Mouse (Mus musculus) midbrain, embryonic 14.5 days (tissue): ENCODE measurements around the gene C1s2. TPM values are rescaled to one million over a fixed set of nuclear protein-coding genes. Genes with fewer than 3 reads are reported as not detected.
"Not testable (repeated sequence)": the region's sequence is repeated elsewhere in the genome, so short reads cannot be mapped to it uniquely, and the experiment has no call there.

ENCODE experiments used
- ATAC-seq: fragments of 200-750 bp; cut with Nextera tagmentation; 2 replicates; pipeline ENCODE4 v1.8.0; 2017; ENCODE audit warnings: moderate number of reproducible peaks, moderate library complexity; ENCODE audit not compliant: low FRiP score, low TSS enrichment
- DNase-seq: peaks from one replicate; pipeline ENCODE4 v3.0.0-alpha.2; 2015
- H3K27ac ChIP-seq: fragments of 300-500 bp; sonication (generic); replicated peaks from 2 replicates; pipeline ENCODE4 v1.5.1; 2014; ENCODE audit warnings: mild to moderate bottlenecking, low read depth, low read length, moderate library complexity
- H3K27me3 ChIP-seq: fragments of 300-500 bp; sonication (generic); 2 replicates; pipeline ENCODE4 v1.6.1; 2014; ENCODE audit warnings: low read length, control low read depth, mixed read lengths; ENCODE audit not compliant: control insufficient read depth, insufficient read depth
- H3K36me3 ChIP-seq: fragments of 300-500 bp; sonication (generic); 2 replicates; pipeline ENCODE4 v1.6.1; 2014; ENCODE audit warnings: low read length, control low read depth; ENCODE audit not compliant: control insufficient read depth, insufficient read depth
- H3K4me1 ChIP-seq: fragments of 300-500 bp; sonication (generic); 2 replicates; pipeline ENCODE4 v1.6.1; 2014; ENCODE audit warnings: mild to moderate bottlenecking, antibody characterized with exemption, low read length, control low read depth; ENCODE audit not compliant: control insufficient read depth, insufficient read depth
- H3K4me2 ChIP-seq: fragments of 300-500 bp; sonication (generic); 2 replicates; pipeline ENCODE4 v1.6.1; 2014; ENCODE audit warnings: mild to moderate bottlenecking, low read length, moderate library complexity
- H3K4me3 ChIP-seq: fragments of 300-500 bp; sonication (generic); replicated peaks from 2 replicates; pipeline ENCODE4 v1.5.1; 2014; ENCODE audit warnings: low read depth, low read length
- H3K9ac ChIP-seq: fragments of 300-500 bp; sonication (generic); replicated peaks from 2 replicates; pipeline ENCODE4 v1.6.1; 2014; ENCODE audit warnings: mild to moderate bottlenecking, low read length, moderate library complexity
- H3K9me3 ChIP-seq: fragments of 300-500 bp; sonication (generic); 2 replicates; pipeline ENCODE4 v1.6.1; 2016; ENCODE audit warnings: low read length, control low read depth, mixed read lengths; ENCODE audit not compliant: control insufficient read depth
- WGBS: fragments of 180-500 bp; shearing (Covaris S2); extraction: QIAGEN DNeasy Blood & Tissue Kit; methylation state at CpG from one replicate; pipeline ENCODE4 v1.1.7; 2014; 5-methylcytosine and 5-hydroxymethylcytosine counted together
- polyA plus RNA-seq: library from polyadenylated mRNA; unstranded; fragments of >200 nt; fragmentation: Nextera tagmentation; extraction: Ambion mirVana; gene quantifications from 2 replicates; pipeline ENCODE4 v1.2.1, GENCODE M21; 2014

C1s2 gene
- polyA plus RNA-seq, 1 experiment from 2014 or later: 0.08 TPM

- Histone ChIP-seq H3K36me3 (no peaks in the 10 kb centered on the region), H3K4me1 (no peaks in the 10 kb centered on the region), H3K27ac (no peak overlapping the region), H3K27me3 (no peaks in the 10 kb centered on the region), H3K9ac (no peak overlapping the region), H3K4me2 (no peak overlapping the region), H3K9me3 (no peaks in the 10 kb centered on the region), H3K4me3 (no peak overlapping the region)
- no peak for ATAC-seq
- WGBS: 89% methylated on average over 4 of the region's 4 CpGs
- no peak for DNase-seq
Measured at GRCm38 (mm10) chr6:124602031-124602430, 33.9 kb downstream of the C1s2 start.

DNA sequence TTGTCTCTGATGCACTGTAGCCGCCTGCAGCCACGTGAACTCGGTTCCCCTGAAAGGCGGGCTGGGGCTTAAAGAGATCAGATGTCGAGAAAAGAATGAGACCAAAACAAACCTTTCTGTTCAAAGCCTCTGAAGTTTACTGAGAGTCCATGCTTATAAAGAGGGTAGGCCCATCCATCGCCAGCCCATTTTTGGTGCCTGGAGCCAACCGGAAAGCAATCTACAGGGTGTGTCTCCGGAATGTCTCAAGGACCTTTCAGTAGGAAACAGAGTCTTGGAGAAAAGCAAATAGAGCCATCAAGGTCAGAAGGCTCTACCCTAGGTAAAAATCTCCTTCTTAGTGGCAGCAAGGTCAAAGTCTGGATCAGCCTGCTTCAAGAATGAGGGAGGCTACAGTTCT is 42.8 kb downstream of the C1s2 start:
- 77% methylated on average over 8 of the region's 8 CpGs for WGBS
- DNase-seq: no peak
- Histone ChIP-seq H3K4me3 (no peak overlapping the region), H3K27ac (no peak overlapping the region), H3K4me2 (no peak overlapping the region), H3K36me3 (no peaks in the 10 kb centered on the region), H3K9ac (no peak overlapping the region), H3K4me1 (no peaks in the 10 kb centered on the region), H3K9me3 (no peaks in the 10 kb centered on the region), H3K27me3 (no peaks in the 10 kb centered on the region)
- ATAC-seq: no peak

GRCm38 (mm10) chr6:124592186-124592700 is 43.6 kb downstream of the C1s2 start:
- Histone ChIP-seq H3K4me2 (no peak overlapping the region), H3K27ac (no peak overlapping the region), H3K9ac (no peak overlapping the region), H3K9me3 (no peaks in the 10 kb centered on the region), H3K4me1 (no peaks in the 10 kb centered on the region), H3K36me3 (no peaks in the 10 kb centered on the region), H3K4me3 (no peak overlapping the region), H3K27me3 (no peaks in the 10 kb centered on the region)
- WGBS: 87% methylated on average over 4 of the region's 4 CpGs
- ATAC-seq (no peak), DNase-seq (no peak)

DNA sequence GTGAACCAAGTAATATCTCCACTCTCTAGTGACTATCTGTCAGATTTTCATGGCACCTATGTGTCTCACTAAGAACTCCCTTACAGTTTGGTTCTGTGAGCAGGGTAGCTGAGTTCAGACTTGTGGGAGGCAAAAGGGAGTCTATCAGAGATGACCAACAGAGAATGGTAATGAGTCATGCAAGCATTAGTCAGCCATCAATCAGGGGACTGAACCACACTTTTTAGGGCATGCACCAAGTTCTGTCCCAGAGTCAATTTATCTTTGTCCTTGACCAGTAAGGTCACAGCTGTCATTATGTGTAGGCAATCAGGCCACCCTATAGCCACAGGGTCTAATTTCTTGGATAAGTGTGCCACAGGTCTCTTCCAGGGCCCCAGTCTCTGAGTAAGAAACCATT is 47.1 kb downstream of the C1s2 start:
- Histone ChIP-seq H3K36me3 (no peaks in the 10 kb centered on the region), H3K9me3 (no peaks in the 10 kb centered on the region), H3K27ac (no peak overlapping the region), H3K4me1 (no peaks in the 10 kb centered on the region), H3K9ac (no peak overlapping the region), H3K4me3 (no peak overlapping the region), H3K27me3 (no peaks in the 10 kb centered on the region), H3K4me2 (no peak overlapping the region)
- ATAC-seq (no peak), DNase-seq (no peak)

DNA sequence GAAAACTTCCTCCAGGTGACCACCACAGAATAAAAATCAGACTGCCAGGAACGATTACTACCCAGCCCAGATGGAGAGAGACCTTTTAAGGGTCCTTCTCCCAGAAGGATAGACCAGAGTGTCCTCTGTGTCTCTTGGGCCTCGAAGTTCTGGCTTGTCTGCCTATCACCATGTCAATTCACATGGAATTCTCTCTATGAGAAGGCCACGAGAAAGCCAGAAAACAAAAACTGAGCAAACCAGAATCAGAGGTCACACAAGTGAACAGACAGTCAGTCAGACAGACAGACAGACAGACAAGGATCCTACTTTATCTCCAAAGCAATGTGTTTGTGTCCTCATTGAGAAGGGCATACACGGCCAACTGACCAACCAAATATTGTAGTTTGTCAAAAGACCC is 49.6 kb downstream of the C1s2 start:
- Histone ChIP-seq H3K36me3 (no peaks in the 10 kb centered on the region), H3K27me3 (no peaks in the 10 kb centered on the region), H3K4me3 (no peak overlapping the region), H3K4me1 (no peaks in the 10 kb centered on the region), H3K9ac (no peak overlapping the region), H3K9me3 (no peaks in the 10 kb centered on the region), H3K27ac (no peak overlapping the region), H3K4me2 (no peak overlapping the region)
- DNase-seq (no peak), ATAC-seq (no peak)
- 78% methylated on average over 4 of the region's 4 CpGs for WGBS

DNA sequence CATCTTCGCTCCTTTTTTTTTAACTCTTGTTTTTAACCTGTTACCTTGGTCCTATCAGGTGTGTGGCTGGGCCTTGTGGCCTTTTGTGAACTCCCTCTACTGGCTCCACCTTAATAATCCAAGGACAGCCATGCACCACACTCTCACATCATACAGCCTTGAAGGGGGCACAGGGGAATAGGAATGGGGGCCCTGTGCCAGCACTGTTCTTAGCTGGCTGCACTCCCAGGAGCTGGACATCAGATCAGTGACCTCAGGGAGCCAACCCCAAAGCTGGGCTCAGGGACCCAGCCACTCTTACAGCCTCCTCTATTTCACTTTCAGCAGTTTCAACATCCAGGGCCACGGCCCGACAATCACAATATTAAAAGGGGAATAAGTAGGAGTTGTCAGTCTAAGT is 50.1 kb downstream of the C1s2 start:
- Histone ChIP-seq H3K9me3 (no peaks in the 10 kb centered on the region), H3K27ac (no peak overlapping the region), H3K4me3 (no peak overlapping the region), H3K4me1 (no peaks in the 10 kb centered on the region), H3K36me3 (no peaks in the 10 kb centered on the region), H3K27me3 (no peaks in the 10 kb centered on the region), H3K9ac (no peak overlapping the region), H3K4me2 (no peak overlapping the region)
- ATAC-seq (no peak), DNase-seq (no peak)
- 90% methylated on average over 3 of the region's 3 CpGs for WGBS

DNA sequence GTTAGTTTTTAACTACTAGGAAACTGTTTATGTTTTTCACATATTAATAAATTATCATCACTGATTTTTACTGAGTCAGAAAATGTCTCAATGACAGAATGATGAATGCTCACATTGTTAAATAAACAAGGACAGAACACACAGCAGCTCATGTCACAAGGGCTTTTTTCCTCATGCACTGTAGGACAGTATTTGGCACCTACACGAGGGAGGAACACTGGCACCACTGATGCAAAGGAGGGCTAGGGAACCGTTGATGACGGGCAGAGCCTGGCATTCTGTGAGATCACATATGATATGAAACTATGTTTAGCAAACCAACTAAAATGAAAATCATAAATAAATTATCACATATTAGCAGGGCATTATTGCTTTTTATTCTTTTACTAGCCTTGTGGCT is 51.0 kb downstream of the C1s2 start:
- DNase-seq (no peak), ATAC-seq (no peak)
- 89% methylated on average over 3 of the region's 3 CpGs for WGBS
- H3K9ac ChIP-seq: no peak overlapping the region
- H3K4me2 ChIP-seq: no peak overlapping the region
- H3K27me3 ChIP-seq: no peaks in the 10 kb centered on the region
- no peak overlapping the region for H3K4me3 ChIP-seq
- H3K9me3 ChIP-seq: no peaks in the 10 kb centered on the region
- no peaks in the 10 kb centered on the region for H3K4me1 ChIP-seq
- H3K36me3 ChIP-seq: no peaks in the 10 kb centered on the region
- no peak overlapping the region for H3K27ac ChIP-seq

- WGBS: 89% methylated on average over 1 of the region's 1 CpGs
- H3K9me3 ChIP-seq: no peaks in the 10 kb centered on the region
- H3K4me2 ChIP-seq: no peak overlapping the region
- DNase-seq (no peak), ATAC-seq (no peak)
- H3K9ac ChIP-seq: no peak overlapping the region
- no peaks in the 10 kb centered on the region for H3K36me3 ChIP-seq
- no peak overlapping the region for H3K4me3 ChIP-seq
- H3K27ac ChIP-seq: no peak overlapping the region
- H3K4me1 ChIP-seq: no peaks in the 10 kb centered on the region
- H3K27me3 ChIP-seq: no peaks in the 10 kb centered on the region
Measured at GRCm38 (mm10) chr6:124582231-124582630, 53.7 kb downstream of the C1s2 start.

- not testable (repeated sequence) for ATAC-seq, H3K4me1 ChIP-seq, H3K4me2 ChIP-seq, H3K27ac ChIP-seq, H3K9me3 ChIP-seq, H3K9ac ChIP-seq, H3K36me3 ChIP-seq, H3K4me3 ChIP-seq, DNase-seq, H3K27me3 ChIP-seq
- WGBS: 88% methylated on average over 7 of the region's 7 CpGs
Measured at GRCm38 (mm10) chr6:124580155-124580554, 55.7 kb downstream of the C1s2 start.
